Mouse (Mus musculus): ENCODE results near the gene Tcl1b4. TPM values are rescaled to one million over a fixed set of nuclear protein-coding genes. Genes with fewer than 3 reads are reported as not detected.
"Not testable (repeated sequence)": the region's sequence is repeated elsewhere in the genome, so short reads cannot be mapped to it uniquely, and the experiment has no call there.

Gene Tcl1b4
- total and polyA plus RNA-seq, 3 experiments: not detected

- peak; percentile 54 for TF ChIP-seq CTCF (IDR thresholded peaks at IDR 0.05)
- not testable (repeated sequence) for H3K79me2 ChIP-seq (replicated peaks; ENCODE audit: control insufficient read depth, insufficient read depth, low read length); H3K4me1 ChIP-seq (ENCODE audit: control insufficient read depth, insufficient read depth, low read length); H3K9ac ChIP-seq (ENCODE audit: low read depth, low read length); H3K27ac ChIP-seq; H3K36me3 ChIP-seq (ENCODE audit: control insufficient read depth, insufficient read depth, low read length); H3K27me3 ChIP-seq (ENCODE audit: control insufficient read depth, insufficient read depth, low read length); H3K4me3 ChIP-seq
- WGBS: 20% methylated on average over 2 of the region's 2 CpGs
- intact Hi-C loops (cut with DNase I): loop anchor here (10.0 kb wide), 1 partner anchor 120 kb away; no protein-coding TSS in a partner anchor
- DNase-seq: peak; percentile 22 to 54
Measured at GRCm38 (mm10) chr12:105174318-105174717, 27.4 kb upstream of the Tcl1b4 start.

- not testable (repeated sequence) for H3K27me3 ChIP-seq (ENCODE audit: control insufficient read depth, insufficient read depth, low read length); DNase-seq; H3K4me1 ChIP-seq (ENCODE audit: control insufficient read depth, insufficient read depth, low read length); H3K36me3 ChIP-seq (ENCODE audit: control insufficient read depth, insufficient read depth, low read length); H3K27ac ChIP-seq; H3K4me3 ChIP-seq; H3K79me2 ChIP-seq (replicated peaks; ENCODE audit: control insufficient read depth, insufficient read depth, low read length); H3K9ac ChIP-seq (ENCODE audit: low read depth, low read length)
- 52% methylated on average over 3 of the region's 3 CpGs for WGBS
- intact Hi-C loops (cut with DNase I): loop anchor here (10.0 kb wide), 1 partner anchor 121 kb away; no protein-coding TSS in a partner anchor
Measured at GRCm38 (mm10) chr12:105176044-105176443, 25.7 kb upstream of the Tcl1b4 start, which contains the start of gene Tcl1b5. Gene Tcl1b5 (plus strand): TSS chr12:105176344.

GRCm38 (mm10) chr12:105181040-105181644, 20.6 kb upstream of the Tcl1b4 start:
- H3K4me1 ChIP-seq (ENCODE audit: control insufficient read depth, insufficient read depth, low read length); H3K79me2 ChIP-seq (replicated peaks; ENCODE audit: control insufficient read depth, insufficient read depth, low read length); DNase-seq; H3K4me3 ChIP-seq; H3K27me3 ChIP-seq (ENCODE audit: control insufficient read depth, insufficient read depth, low read length); H3K27ac ChIP-seq; H3K9ac ChIP-seq (ENCODE audit: low read depth, low read length); H3K36me3 ChIP-seq (ENCODE audit: control insufficient read depth, insufficient read depth, low read length); intact Hi-C loops (cut with DNase I): not testable (repeated sequence)
- 48% methylated on average over 4 of the region's 4 CpGs for WGBS

GRCm38 (mm10) chr12:105188980-105189379, 12.8 kb upstream of the Tcl1b4 start:
- H3K4me1 ChIP-seq (ENCODE audit: control insufficient read depth, insufficient read depth, low read length); H3K79me2 ChIP-seq (replicated peaks; ENCODE audit: control insufficient read depth, insufficient read depth, low read length); H3K9ac ChIP-seq (ENCODE audit: low read depth, low read length); H3K27me3 ChIP-seq (ENCODE audit: control insufficient read depth, insufficient read depth, low read length); H3K36me3 ChIP-seq (ENCODE audit: control insufficient read depth, insufficient read depth, low read length); H3K27ac ChIP-seq; H3K4me3 ChIP-seq; intact Hi-C loops (cut with DNase I): not testable (repeated sequence)
- peak; percentile 53 for TF ChIP-seq CTCF (IDR thresholded peaks at IDR 0.05)
- 28% methylated on average over 2 of the region's 2 CpGs for WGBS
- peak in 1 of 2 experiments; percentile 20 for DNase-seq

- H3K36me3 ChIP-seq (ENCODE audit: control insufficient read depth, insufficient read depth, low read length); H3K4me1 ChIP-seq (ENCODE audit: control insufficient read depth, insufficient read depth, low read length); H3K79me2 ChIP-seq (replicated peaks; ENCODE audit: control insufficient read depth, insufficient read depth, low read length); H3K27me3 ChIP-seq (ENCODE audit: control insufficient read depth, insufficient read depth, low read length); H3K4me3 ChIP-seq; H3K27ac ChIP-seq; H3K9ac ChIP-seq (ENCODE audit: low read depth, low read length); DNase-seq; intact Hi-C loops (cut with DNase I): not testable (repeated sequence)
- 85% methylated on average over 6 of the region's 6 CpGs for WGBS
Measured at GRCm38 (mm10) chr12:105190743-105191142, 11.0 kb upstream of the Tcl1b4 start, which contains the start of gene Tcl1b3. Gene Tcl1b3 (plus strand): TSS chr12:105191043.

GRCm38 (mm10) chr12:105199684-105200497, 1.9 kb upstream of the Tcl1b4 start:
- H3K4me1 ChIP-seq (ENCODE audit: control insufficient read depth, insufficient read depth, low read length); H3K27ac ChIP-seq; H3K36me3 ChIP-seq (ENCODE audit: control insufficient read depth, insufficient read depth, low read length); H3K4me3 ChIP-seq; H3K27me3 ChIP-seq (ENCODE audit: control insufficient read depth, insufficient read depth, low read length); H3K79me2 ChIP-seq (replicated peaks; ENCODE audit: control insufficient read depth, insufficient read depth, low read length); intact Hi-C loops (cut with DNase I); DNase-seq; H3K9ac ChIP-seq (ENCODE audit: low read depth, low read length): not testable (repeated sequence)
- 59% methylated on average over 7 of the region's 7 CpGs for WGBS

- 35% methylated on average over 1 of the region's 1 CpGs for WGBS
Measured at GRCm38 (mm10) chr12:105207071-105207470, 5.3 kb downstream of the Tcl1b4 start.

More at GRCm38 (mm10) chr12:105207071-105207470, 5.3 kb downstream of the Tcl1b4 start:
- Histone ChIP-seq H3K4me3 (no peak overlapping the region), H3K4me1 (ENCODE audit: control insufficient read depth, insufficient read depth, low read length) (no peaks in the 10 kb centered on the region), H3K9ac (ENCODE audit: low read depth, low read length) (no peak overlapping the region), H3K27ac (no peak overlapping the region), H3K27me3 (ENCODE audit: control insufficient read depth, insufficient read depth, low read length) (no peaks in the 10 kb centered on the region), H3K79me2 (replicated peaks; ENCODE audit: control insufficient read depth, insufficient read depth, low read length) (no peaks in the 10 kb centered on the region), H3K36me3 (ENCODE audit: control insufficient read depth, insufficient read depth, low read length) (no peaks in the 10 kb centered on the region)
- intact Hi-C loops (cut with DNase I): no loop called here
- TF ChIP-seq EP300 (IDR thresholded peaks at IDR 0.05; ENCODE audit: insufficient read depth, low read depth, low read length): no peak
- TF ChIP-seq CTCF (IDR thresholded peaks at IDR 0.05): no peak
- no peak for TF ChIP-seq POLR2A (IDR thresholded peaks at IDR 0.05; ENCODE audit: insufficient read depth, low read depth, low read length)
- no peak for DNase-seq
